Mouse (Mus musculus) myocyte (in vitro differentiated cells): ENCODE results near the gene Sptbn2.

Experiments
- E2F4 ChIP-seq: IDR thresholded peaks from one replicate; pipeline ENCODE4 v1.6.1; 2011; ENCODE audit warnings: mild to moderate bottlenecking, control low read depth, moderate library complexity; ENCODE audit not compliant: insufficient read depth
- MAX ChIP-seq: IDR thresholded peaks from one replicate; pipeline ENCODE4 v1.6.1; 2011; ENCODE audit warnings: low read depth, mild to moderate bottlenecking, control low read depth
- MYOG ChIP-seq, 3 experiments: IDR thresholded peaks; one replicate each; pipeline ENCODE4 v1.6.1; 2011; ENCODE audit warnings: control low read depth in 2 of 3, low read depth in 2 of 3, mild to moderate bottlenecking in 2 of 3; ENCODE audit not compliant: insufficient read length in 2 of 3, control insufficient read depth in 1 of 3, insufficient read depth in 1 of 3
- POLR2A ChIP-seq: IDR thresholded peaks from one replicate; pipeline ENCODE4 v1.6.1; 2011; ENCODE audit warnings: low read depth, mild to moderate bottlenecking, control low read depth, moderate library complexity; ENCODE audit not compliant: insufficient read length
- USF1 ChIP-seq: IDR thresholded peaks from one replicate; pipeline ENCODE4 v1.6.1; 2011; ENCODE audit warnings: low read depth, mild to moderate bottlenecking, control low read depth, moderate library complexity

DNA sequence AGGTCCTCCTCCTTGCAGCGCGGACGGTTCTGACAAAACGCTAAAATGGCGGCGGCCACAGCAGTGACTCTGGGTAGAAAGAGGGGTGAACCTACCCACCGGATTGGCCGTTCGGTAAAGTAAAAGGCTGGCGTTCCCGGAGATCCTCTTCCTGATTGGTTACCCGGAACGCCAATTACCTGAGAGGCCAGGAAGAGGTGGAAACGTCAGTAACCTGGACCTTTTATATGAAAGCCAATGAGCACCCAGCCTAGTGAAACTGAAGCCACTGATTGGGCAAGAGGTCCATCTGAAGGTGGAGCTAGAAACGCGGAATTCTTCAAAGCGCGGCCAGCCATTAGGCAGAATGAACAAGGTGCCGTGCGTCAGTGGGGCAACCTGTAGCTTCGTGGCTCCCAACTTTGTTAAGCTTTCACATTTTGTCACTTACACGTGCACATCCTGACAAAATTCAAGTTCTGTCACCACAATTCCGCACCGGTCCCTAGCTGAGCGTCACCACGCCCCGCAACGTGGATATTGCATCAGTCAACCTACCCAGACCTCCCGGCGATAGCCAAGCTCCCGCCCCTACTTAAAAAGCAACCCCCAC is 83.0 kb downstream of the Sptbn2 start, which contains the start of gene Rbm4:
- peak; percentile 86 for TF ChIP-seq MAX
- peak; percentile 75 for TF ChIP-seq POLR2A
- no peak for TF ChIP-seq USF1
- no peak for TF ChIP-seq MYOG (IDR thresholded peaks at IDR 0.05; ENCODE audit: control insufficient read depth in 1 of 3, insufficient read depth in 1 of 3, insufficient read length in 2 of 3, low read depth in 2 of 3)
- peak; percentile 57 for TF ChIP-seq E2F4
